Mouse (Mus musculus) kidney, embryonic 16.5 days (tissue): ENCODE data around the gene Hat1. TPM values are rescaled to one million over a fixed set of nuclear protein-coding genes. Genes with fewer than 3 reads are reported as not detected.

ENCODE experiments used
- ATAC-seq: fragments of 200-750 bp; cut with Nextera tagmentation; 2 replicates; pipeline ENCODE4 v1.8.0; 2017; ENCODE audit warnings: moderate TSS enrichment; ENCODE audit not compliant: low FRiP score, low TSS enrichment
- H3K27ac ChIP-seq: fragments of 300-500 bp; sonication (generic); 2 replicates; pipeline ENCODE4 v1.5.1; 2014; ENCODE audit warnings: low read length
- H3K27me3 ChIP-seq: fragments of 300-500 bp; sonication (generic); 2 replicates; pipeline ENCODE4 v1.6.1; 2014; ENCODE audit warnings: low read length, control low read depth, mixed read lengths; ENCODE audit not compliant: insufficient read depth
- H3K36me3 ChIP-seq: fragments of 300-500 bp; sonication (generic); 2 replicates; pipeline ENCODE4 v1.6.1; 2014; ENCODE audit warnings: low read length, control low read depth, mixed read lengths; ENCODE audit not compliant: insufficient read depth
- H3K4me1 ChIP-seq: fragments of 300-500 bp; sonication (generic); 2 replicates; pipeline ENCODE4 v1.6.1; 2014; ENCODE audit warnings: low read length, control low read depth, mixed read lengths; ENCODE audit not compliant: insufficient read depth
- H3K4me2 ChIP-seq: fragments of 300-500 bp; sonication (generic); replicated peaks from 2 replicates; pipeline ENCODE4 v1.6.1; 2014; ENCODE audit warnings: low read depth, low read length
- H3K4me3 ChIP-seq: fragments of 300-500 bp; sonication (generic); 2 replicates; pipeline ENCODE4 v1.5.1; 2014; ENCODE audit warnings: mild to moderate bottlenecking, low read length
- H3K9ac ChIP-seq: fragments of 300-500 bp; sonication (generic); replicated peaks from 2 replicates; pipeline ENCODE4 v1.6.1; 2014; ENCODE audit warnings: low read length
- H3K9me3 ChIP-seq: fragments of 300-500 bp; sonication (generic); 2 replicates; pipeline ENCODE4 v1.6.1; 2016; ENCODE audit warnings: low read length, control low read depth
- WGBS: fragments of 180-500 bp; shearing (Covaris S2); extraction: QIAGEN DNeasy Blood & Tissue Kit; methylation state at CpG from one replicate; pipeline ENCODE4 v1.1.7; 2014; 5-methylcytosine and 5-hydroxymethylcytosine counted together
- polyA plus RNA-seq: library from polyadenylated mRNA; unstranded; fragments of >200 nt; fragmentation: Nextera tagmentation; extraction: Ambion mirVana; gene quantifications from 2 replicates; pipeline ENCODE4 v1.2.1, GENCODE M21; 2015

The Hat1 gene
- polyA plus RNA-seq, 1 experiment from 2014 or later, result 129 TPM

GRCm38 (mm10) chr2:71475311-71475710 is 86.6 kb downstream of the Hat1 start:
- Histone ChIP-seq H3K4me2 (no peak overlapping the region), H3K4me3 (no peak overlapping the region), H3K36me3 (no peaks in the 10 kb centered on the region), H3K27ac (no peak overlapping the region), H3K9ac (no peak overlapping the region), H3K9me3 (peaks cover 4% of the 10 kb centered on the region; the same call in 1 of the 2 replicates), H3K4me1 (peaks cover 16% of the 10 kb centered on the region), H3K27me3 (no peaks in the 10 kb centered on the region)
- no peak for ATAC-seq
- WGBS, result 66% methylated on average over 10 of the region's 10 CpGs

GRCm38 (mm10) chr2:71475760-71476159 is 87.0 kb downstream of the Hat1 start:
- no peaks in the 10 kb centered on the region for H3K27me3 ChIP-seq
- no peak overlapping the region for H3K4me3 ChIP-seq
- no peak overlapping the region for H3K27ac ChIP-seq
- no peak overlapping the region for H3K9ac ChIP-seq
- no peak overlapping the region for H3K4me2 ChIP-seq
- WGBS, result 87% methylated on average over 4 of the region's 4 CpGs
- no peak for ATAC-seq
- peaks cover 4% of the 10 kb centered on the region; the same call in 1 of the 2 replicates for H3K9me3 ChIP-seq
- no peaks in the 10 kb centered on the region for H3K36me3 ChIP-seq
- peaks cover 16% of the 10 kb centered on the region for H3K4me1 ChIP-seq

- Histone ChIP-seq H3K9ac (no peak overlapping the region), H3K27ac (no peak overlapping the region), H3K36me3 (no peaks in the 10 kb centered on the region), H3K4me3 (no peak overlapping the region), H3K27me3 (no peaks in the 10 kb centered on the region), H3K9me3 (peaks cover 4% of the 10 kb centered on the region; the same call in 1 of the 2 replicates), H3K4me1 (peaks cover 16% of the 10 kb centered on the region), H3K4me2 (no peak overlapping the region)
- ATAC-seq, result no peak
These were observed 89.0 kb downstream of the Hat1 start for GRCm38 (mm10) chr2:71477787-71478186.

- Histone ChIP-seq H3K9me3 (peaks cover 4% of the 10 kb centered on the region; the same call in 1 of the 2 replicates), H3K4me2 (no peak overlapping the region), H3K27me3 (no peaks in the 10 kb centered on the region), H3K4me1 (peaks cover 5% of the 10 kb centered on the region), H3K4me3 (no peak overlapping the region), H3K9ac (no peak overlapping the region), H3K36me3 (no peaks in the 10 kb centered on the region), H3K27ac (no peak overlapping the region)
- 18% methylated on average over 7 of the region's 7 CpGs for WGBS
- ATAC-seq, result no peak
These were observed 91.2 kb downstream of the Hat1 start for GRCm38 (mm10) chr2:71479917-71480316.

- H3K27ac ChIP-seq, result no peak overlapping the region
- no peak overlapping the region for H3K4me3 ChIP-seq
- H3K27me3 ChIP-seq, result no peaks in the 10 kb centered on the region
- no peak overlapping the region for H3K9ac ChIP-seq
- H3K9me3 ChIP-seq, result peaks cover 4% of the 10 kb centered on the region; the same call in 1 of the 2 replicates
- ATAC-seq, result no peak
- 72% methylated on average over 6 of the region's 6 CpGs for WGBS
- no peak overlapping the region for H3K4me2 ChIP-seq
- H3K4me1 ChIP-seq, result peaks cover 5% of the 10 kb centered on the region
- no peaks in the 10 kb centered on the region for H3K36me3 ChIP-seq
These were observed 93.1 kb downstream of the Hat1 start for GRCm38 (mm10) chr2:71481825-71482224.

GRCm38 (mm10) chr2:71483046-71483716 is 94.4 kb downstream of the Hat1 start:
- Histone ChIP-seq H3K4me3 (no peak overlapping the region), H3K9ac (no peak overlapping the region), H3K27me3 (no peaks in the 10 kb centered on the region), H3K4me1 (peaks cover 5% of the 10 kb centered on the region), H3K9me3 (no peaks in the 10 kb centered on the region), H3K4me2 (no peak overlapping the region), H3K27ac (no peak overlapping the region), H3K36me3 (no peaks in the 10 kb centered on the region)
- no peak for ATAC-seq
- WGBS, result 65% methylated on average over 10 of the region's 10 CpGs

- H3K27me3 ChIP-seq, result no peaks in the 10 kb centered on the region
- peaks cover 5% of the 10 kb centered on the region for H3K4me1 ChIP-seq
- H3K27ac ChIP-seq, result no peak overlapping the region
- no peak overlapping the region for H3K9ac ChIP-seq
- no peaks in the 10 kb centered on the region for H3K36me3 ChIP-seq
- H3K4me2 ChIP-seq, result no peak overlapping the region
- no peak overlapping the region for H3K4me3 ChIP-seq
- H3K9me3 ChIP-seq, result no peaks in the 10 kb centered on the region
- no peak for ATAC-seq
- 27% methylated on average over 5 of the region's 5 CpGs for WGBS
These were observed 94.9 kb downstream of the Hat1 start for GRCm38 (mm10) chr2:71483717-71484066.

Other genes starting within 250 kb of the Hat1 start
- 76.1 and 85.8 TPM in 2 replicates for gene Dync1i2, start 177.3 kb upstream of the Hat1 start, polyA plus RNA-seq
- gene Slc25a12, start 21.2 kb upstream of the Hat1 start, polyA plus RNA-seq, result 50.3 and 53.3 TPM in 2 replicates
- gene Metap1d, start 64.3 kb downstream of the Hat1 start, polyA plus RNA-seq, result 46.5 and 46.9 TPM in 2 replicates
- 0.12 TPM in 1 of 2 replicates, not detected in the other for gene Dlx1, start 139.2 kb downstream of the Hat1 start, polyA plus RNA-seq
- not detected in 2 replicates for gene Dlx2, start 157.8 kb downstream of the Hat1 start, polyA plus RNA-seq